Mouse (Mus musculus): ENCODE data around the gene Hc. TPM values are rescaled to one million over a fixed set of nuclear protein-coding genes. Genes with fewer than 3 reads are reported as not detected.

Gene Hc
- polyA plus RNA-seq, 2 experiments from 2014 or later, result 0.09 to 0.17 TPM

DNA sequence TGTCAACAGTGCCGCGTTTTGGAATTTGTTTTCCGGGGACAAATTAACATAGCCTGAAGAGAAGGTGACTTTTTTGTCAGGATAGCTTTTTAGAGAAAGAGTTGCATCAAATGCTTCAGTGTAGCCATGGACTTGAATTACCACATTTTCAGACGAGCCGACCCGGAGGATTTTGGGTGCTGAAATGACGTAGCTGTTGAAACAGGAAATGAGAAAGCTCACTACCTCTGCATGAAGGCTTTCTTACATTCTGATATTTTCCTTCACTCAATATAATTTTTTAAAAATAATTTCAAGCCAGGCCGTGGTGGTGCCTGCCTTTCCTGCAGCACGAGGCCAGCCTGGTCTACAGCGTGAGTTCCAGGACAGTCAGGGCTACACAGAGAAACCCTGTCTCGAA is 4.0 kb downstream of the Hc start:
- no peak for ATAC-seq

GRCm38 (mm10) chr2:35048851-35049250 is 12.4 kb downstream of the Hc start:
- no peak for ATAC-seq

DNA sequence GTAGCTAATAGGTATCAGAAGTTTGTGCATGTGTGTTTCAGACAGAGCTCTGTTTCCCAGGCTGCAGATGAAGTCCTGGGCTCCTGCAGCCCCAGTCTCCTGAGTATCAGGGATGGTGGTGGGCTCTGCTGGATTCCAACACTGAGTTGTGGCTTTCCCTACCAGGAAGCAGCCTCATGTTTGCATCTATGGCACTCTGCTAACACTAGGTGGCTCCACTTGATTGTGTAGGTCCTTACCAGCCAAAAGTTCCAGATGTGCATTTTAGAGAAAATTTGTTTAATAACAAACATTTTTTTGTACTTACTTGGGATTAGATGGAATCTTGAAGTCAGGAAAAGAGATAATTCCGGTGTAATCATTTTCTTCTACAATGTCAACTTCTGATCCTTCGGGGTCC is 16.3 kb downstream of the Hc start:
- ATAC-seq, result peak; percentile 46

GRCm38 (mm10) chr2:35038580-35039375 is 22.5 kb downstream of the Hc start:
- peak; percentile 43 for ATAC-seq

DNA sequence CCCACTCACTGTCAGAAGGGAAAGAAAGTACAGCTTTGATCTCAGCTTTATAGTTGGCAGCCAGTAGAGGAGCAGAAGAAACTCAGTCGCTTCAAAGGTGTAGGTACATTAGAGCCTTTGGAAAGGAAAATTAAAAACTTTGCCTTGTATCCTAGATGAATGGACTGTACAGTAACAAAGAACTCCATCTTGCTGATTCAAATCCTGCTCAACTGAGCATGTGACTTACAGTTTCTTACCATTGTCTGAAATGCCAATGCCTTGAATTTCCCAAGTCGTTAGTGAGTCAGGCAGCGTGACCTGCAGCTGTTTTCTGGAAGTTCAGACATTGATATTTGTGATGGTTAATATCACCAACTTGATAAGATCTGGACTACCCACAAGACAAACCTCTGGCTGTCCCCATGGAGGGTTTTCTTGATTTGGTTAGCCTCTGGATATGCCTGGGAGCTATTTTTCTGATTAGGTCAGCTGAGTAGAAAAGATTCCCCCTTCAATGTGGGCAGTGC is 36.5 kb downstream of the Hc start:
- ATAC-seq, result no peak

- ATAC-seq, result no peak
Measured at GRCm38 (mm10) chr2:35021806-35022205, 39.4 kb downstream of the Hc start.

DNA sequence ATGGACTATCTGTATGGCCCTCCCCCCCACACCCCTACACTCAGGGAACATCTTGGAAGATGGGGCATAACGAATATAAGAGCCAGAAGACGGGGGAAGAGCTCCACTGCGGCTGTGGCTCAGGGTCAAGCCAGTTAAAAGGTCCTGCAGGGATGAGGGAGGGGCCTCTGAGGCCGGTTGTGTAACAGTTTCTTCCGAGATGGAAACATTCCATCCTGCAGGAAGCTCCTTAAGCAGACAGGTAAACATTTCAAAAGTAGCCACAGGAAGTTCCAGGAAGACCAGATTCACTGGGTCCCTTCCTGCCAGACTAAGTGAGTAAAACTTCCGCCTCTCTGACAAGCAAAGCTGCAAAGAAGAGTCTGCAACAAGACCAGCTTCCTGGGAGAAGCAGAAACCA is 45.4 kb downstream of the Hc start:
- no peak for ATAC-seq

GRCm38 (mm10) chr2:35011649-35012048 is 49.6 kb downstream of the Hc start:
- no peak for ATAC-seq

GRCm38 (mm10) chr2:34998956-34999355 is 62.3 kb downstream of the Hc start:
- ATAC-seq, result no peak

GRCm38 (mm10) chr2:34996506-34996905 is 64.7 kb downstream of the Hc start:
- ATAC-seq, result no peak

- no peak for ATAC-seq
Measured at GRCm38 (mm10) chr2:34993696-34994356, 67.4 kb downstream of the Hc start.

- no peak for ATAC-seq
Measured at GRCm38 (mm10) chr2:34992729-34993695, 68.2 kb downstream of the Hc start.

DNA sequence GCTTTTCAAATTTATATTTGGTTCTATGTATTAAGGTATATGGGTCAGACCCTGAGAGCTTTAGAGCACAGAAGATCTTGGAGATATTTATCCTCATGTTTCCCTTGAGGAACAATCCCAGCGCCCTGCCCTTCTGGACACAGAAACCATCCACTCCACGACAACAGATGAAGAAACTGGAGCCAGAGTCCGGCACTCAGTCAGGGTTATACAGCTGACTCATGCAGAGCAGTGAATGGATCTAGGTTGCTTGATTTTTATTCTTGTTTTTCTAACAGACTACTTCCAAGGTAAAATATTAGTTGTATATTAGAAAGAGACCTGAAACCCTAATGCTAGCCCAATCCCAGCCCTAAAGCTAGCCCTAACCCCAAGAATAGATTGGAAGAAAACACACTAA is 69.3 kb downstream of the Hc start:
- ATAC-seq, result no peak

- ATAC-seq, result no peak
Measured at GRCm38 (mm10) chr2:34989749-34990148, 71.5 kb downstream of the Hc start.

GRCm38 (mm10) chr2:34987595-34987994 is 73.6 kb downstream of the Hc start:
- ATAC-seq, result peak; percentile 69

- no peak for ATAC-seq
Measured at GRCm38 (mm10) chr2:34984885-34985284, 76.4 kb downstream of the Hc start.

- ATAC-seq, result no peak
Measured at GRCm38 (mm10) chr2:34982906-34983698, 78.1 kb downstream of the Hc start.

DNA sequence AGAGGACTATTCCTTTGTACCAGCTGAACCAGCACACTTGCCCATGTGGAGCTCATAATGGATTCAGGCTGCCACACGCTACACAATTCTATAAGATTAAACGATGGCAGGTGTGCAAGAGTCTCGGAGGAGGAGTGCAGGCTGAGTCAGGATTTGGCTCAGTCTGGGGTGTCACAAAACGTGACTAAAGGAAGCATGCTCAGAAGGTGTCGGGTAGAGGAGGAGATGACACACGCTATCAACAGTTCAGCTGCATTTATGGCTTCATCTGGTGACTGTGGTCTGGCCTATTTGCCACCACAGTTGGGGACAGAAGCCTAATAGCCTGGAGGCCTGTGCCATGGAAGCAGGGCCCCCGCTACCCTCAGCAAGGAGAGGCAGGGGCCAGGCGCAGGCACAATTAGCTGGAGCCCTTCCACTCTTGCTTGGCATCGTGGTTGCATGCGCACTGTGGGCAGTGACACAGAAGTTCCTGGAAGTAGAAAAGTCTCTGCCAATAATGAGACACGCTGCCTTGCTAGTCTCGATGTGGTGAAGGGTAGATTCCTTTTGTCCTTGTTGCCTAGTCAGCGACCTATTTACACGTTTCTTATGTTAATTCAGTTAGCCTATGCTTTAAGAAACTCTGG is 79.0 kb downstream of the Hc start:
- ATAC-seq, result peak; percentile 33

DNA sequence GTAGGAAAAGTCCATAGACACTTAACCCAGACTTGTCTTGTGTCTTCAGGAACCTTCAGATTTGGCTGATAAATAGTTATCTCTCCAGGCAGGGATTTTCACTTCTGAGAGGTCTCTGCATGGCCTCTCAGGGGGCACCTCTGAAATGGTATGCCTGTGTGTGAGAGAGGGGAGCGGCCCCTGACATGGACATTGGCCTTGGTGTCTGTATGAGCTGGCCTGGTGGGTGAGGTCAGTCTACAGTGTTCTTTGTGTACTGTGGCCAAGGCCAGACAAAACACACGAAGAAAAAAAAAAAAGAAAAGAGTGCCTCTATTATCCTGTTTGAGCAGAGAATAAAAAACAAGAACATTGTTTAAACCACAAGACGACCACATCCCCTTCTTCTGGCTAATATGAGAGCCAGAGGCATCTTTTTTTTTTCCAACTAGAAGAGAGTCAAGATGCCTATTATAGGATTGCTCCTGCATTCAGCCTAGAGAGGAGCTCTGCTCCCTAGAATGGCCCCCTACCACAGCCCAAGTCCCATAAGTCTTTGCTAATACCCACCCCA is 81.7 kb downstream of the Hc start:
- ATAC-seq, result no peak

- no peak for ATAC-seq
Measured at GRCm38 (mm10) chr2:34978226-34978625, 83.0 kb downstream of the Hc start.
